Mouse (Mus musculus): ENCODE data around the gene Sox18. TPM values are rescaled to one million over a fixed set of nuclear protein-coding genes. Genes with fewer than 3 reads are reported as not detected.

Sox18 gene
- polyA plus RNA-seq, 1 experiment from 2014 or later = 24.7 TPM

DNA sequence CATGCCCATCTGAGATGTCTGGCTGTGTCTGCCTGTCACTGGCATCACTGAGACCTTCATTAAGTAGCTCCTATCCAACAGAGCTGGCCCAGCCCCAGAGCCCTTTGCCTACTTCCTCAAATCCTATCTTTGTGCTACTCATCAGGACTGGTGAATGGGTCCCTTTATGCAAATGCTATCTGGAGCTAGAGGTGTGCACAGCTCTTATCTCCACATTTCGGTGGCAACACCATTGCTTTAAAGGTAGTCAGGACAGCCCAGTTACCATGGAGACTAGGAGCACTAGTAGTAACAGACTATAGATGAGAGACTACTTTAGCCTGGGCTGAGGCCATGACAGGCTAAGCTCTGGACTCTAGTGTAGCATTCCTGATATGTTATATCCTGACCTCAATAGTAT, 13.3 kb upstream of the Sox18 start:
- H3K9ac ChIP-seq (ENCODE audit: low read depth, low read length) = no peak overlapping the region
- no peak for ATAC-seq
- H3K4me1 ChIP-seq (replicated peaks; ENCODE audit: control insufficient read depth, insufficient read depth, low read length) = 0 out of 2 replicates have a peak, but pooled peaks cover 6% of the 10 kb centered on the region
- H3K4me2 ChIP-seq (replicated peaks; ENCODE audit: low read depth) = no peak overlapping the region
- no peak for TF ChIP-seq CTCF (IDR thresholded peaks at IDR 0.05; ENCODE audit: low read depth)
- no peaks in the 10 kb centered on the region for H3K9me3 ChIP-seq (ENCODE audit: control insufficient read depth)
- no peak overlapping the region for H3K4me3 ChIP-seq (ENCODE audit: low read depth, low read length)
- H3K27me3 ChIP-seq (replicated peaks; ENCODE audit: control insufficient read depth, insufficient read depth, low read length) = no peaks in the 10 kb centered on the region; the same call in 1 of the 2 replicates
- H3K36me3 ChIP-seq (ENCODE audit: control insufficient read depth, insufficient read depth) = peaks cover 18% of the 10 kb centered on the region; the same call in 1 of the 2 replicates
- WGBS = 50% methylated on average over 1 of the region's 1 CpGs
- no peak overlapping the region for H3K27ac ChIP-seq (ENCODE audit: low read depth, low read length)

GRCm38 (mm10) chr2:181683381-181683780, 11.9 kb upstream of the Sox18 start:
- 69% methylated on average over 4 of the region's 4 CpGs for WGBS
- H3K4me3 ChIP-seq (ENCODE audit: low read depth, low read length) = no peak overlapping the region
- no peak overlapping the region for H3K27ac ChIP-seq (ENCODE audit: low read depth, low read length)
- H3K9ac ChIP-seq (ENCODE audit: low read depth, low read length) = no peak overlapping the region
- no peak for TF ChIP-seq CTCF (IDR thresholded peaks at IDR 0.05; ENCODE audit: low read depth)
- H3K4me1 ChIP-seq (replicated peaks; ENCODE audit: control insufficient read depth, insufficient read depth, low read length) = 0 out of 2 replicates have a peak, but pooled peaks cover 6% of the 10 kb centered on the region
- no peaks in the 10 kb centered on the region for H3K9me3 ChIP-seq (ENCODE audit: control insufficient read depth)
- peaks cover 14% of the 10 kb centered on the region; the same call in 1 of the 2 replicates for H3K36me3 ChIP-seq (ENCODE audit: control insufficient read depth, insufficient read depth)
- no peak overlapping the region for H3K4me2 ChIP-seq (replicated peaks; ENCODE audit: low read depth)
- no peaks in the 10 kb centered on the region; the same call in 1 of the 2 replicates for H3K27me3 ChIP-seq (replicated peaks; ENCODE audit: control insufficient read depth, insufficient read depth, low read length)
- no peak for ATAC-seq

DNA sequence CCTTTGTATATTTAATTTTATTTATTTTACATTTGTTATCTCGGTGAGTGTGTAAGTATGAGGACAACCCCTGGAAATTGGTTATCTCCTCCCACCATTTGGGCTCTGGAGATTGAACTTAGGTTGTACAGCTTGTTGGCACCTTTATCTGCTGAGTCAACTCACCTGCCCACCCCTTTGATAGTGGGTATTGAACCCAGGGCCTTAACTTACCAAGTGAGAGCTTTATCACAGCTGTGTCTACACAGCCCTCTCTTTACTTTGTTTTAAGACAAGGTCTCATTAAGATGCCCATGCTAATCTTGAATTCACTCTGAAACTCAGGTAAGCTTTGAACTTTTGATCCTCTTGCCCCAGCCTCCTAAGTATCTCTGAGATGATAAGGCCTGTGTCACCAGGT, 10.5 kb upstream of the Sox18 start:
- H3K36me3 ChIP-seq (ENCODE audit: control insufficient read depth, insufficient read depth) = 0 out of 2 replicates have a peak, but pooled peaks cover 9% of the 10 kb centered on the region
- no peak overlapping the region for H3K9ac ChIP-seq (ENCODE audit: low read depth, low read length)
- no peak overlapping the region for H3K4me2 ChIP-seq (replicated peaks; ENCODE audit: low read depth)
- no peaks in the 10 kb centered on the region for H3K9me3 ChIP-seq (ENCODE audit: control insufficient read depth)
- 64% methylated on average over 1 of the region's 1 CpGs for WGBS
- no peak overlapping the region for H3K4me3 ChIP-seq (ENCODE audit: low read depth, low read length)
- ATAC-seq = no peak
- no peak overlapping the region for H3K27ac ChIP-seq (ENCODE audit: low read depth, low read length)
- H3K4me1 ChIP-seq (replicated peaks; ENCODE audit: control insufficient read depth, insufficient read depth, low read length) = 0 out of 2 replicates have a peak, but pooled peaks cover 6% of the 10 kb centered on the region
- no peak for TF ChIP-seq CTCF (IDR thresholded peaks at IDR 0.05; ENCODE audit: low read depth)
- peaks cover 2% of the 10 kb centered on the region for H3K27me3 ChIP-seq (replicated peaks; ENCODE audit: control insufficient read depth, insufficient read depth, low read length)

- 0 out of 2 replicates have a peak, but pooled peaks have one; percentile 3 for ATAC-seq
- H3K27me3 ChIP-seq (replicated peaks; ENCODE audit: control insufficient read depth, insufficient read depth, low read length) = peaks cover 15% of the 10 kb centered on the region
- H3K9me3 ChIP-seq (ENCODE audit: control insufficient read depth) = no peaks in the 10 kb centered on the region
- peak overlapping the region; percentile 96 for H3K4me2 ChIP-seq (replicated peaks; ENCODE audit: low read depth)
- no peaks in the 10 kb centered on the region for H3K36me3 ChIP-seq (ENCODE audit: control insufficient read depth, insufficient read depth)
- TF ChIP-seq CTCF (IDR thresholded peaks at IDR 0.05; ENCODE audit: low read depth) = no peak
- 17% methylated on average over 7 of the region's 7 CpGs for WGBS
- H3K9ac ChIP-seq (ENCODE audit: low read depth, low read length) = peak overlapping the region; percentile 71
- H3K4me3 ChIP-seq (ENCODE audit: low read depth, low read length) = peak overlapping the region; percentile 65
- no peak overlapping the region for H3K27ac ChIP-seq (ENCODE audit: low read depth, low read length)
- 0 out of 2 replicates have a peak, but pooled peaks cover 6% of the 10 kb centered on the region for H3K4me1 ChIP-seq (replicated peaks; ENCODE audit: control insufficient read depth, insufficient read depth, low read length)
These were observed 9.3 kb upstream of the Sox18 start for GRCm38 (mm10) chr2:181680716-181681117.

DNA sequence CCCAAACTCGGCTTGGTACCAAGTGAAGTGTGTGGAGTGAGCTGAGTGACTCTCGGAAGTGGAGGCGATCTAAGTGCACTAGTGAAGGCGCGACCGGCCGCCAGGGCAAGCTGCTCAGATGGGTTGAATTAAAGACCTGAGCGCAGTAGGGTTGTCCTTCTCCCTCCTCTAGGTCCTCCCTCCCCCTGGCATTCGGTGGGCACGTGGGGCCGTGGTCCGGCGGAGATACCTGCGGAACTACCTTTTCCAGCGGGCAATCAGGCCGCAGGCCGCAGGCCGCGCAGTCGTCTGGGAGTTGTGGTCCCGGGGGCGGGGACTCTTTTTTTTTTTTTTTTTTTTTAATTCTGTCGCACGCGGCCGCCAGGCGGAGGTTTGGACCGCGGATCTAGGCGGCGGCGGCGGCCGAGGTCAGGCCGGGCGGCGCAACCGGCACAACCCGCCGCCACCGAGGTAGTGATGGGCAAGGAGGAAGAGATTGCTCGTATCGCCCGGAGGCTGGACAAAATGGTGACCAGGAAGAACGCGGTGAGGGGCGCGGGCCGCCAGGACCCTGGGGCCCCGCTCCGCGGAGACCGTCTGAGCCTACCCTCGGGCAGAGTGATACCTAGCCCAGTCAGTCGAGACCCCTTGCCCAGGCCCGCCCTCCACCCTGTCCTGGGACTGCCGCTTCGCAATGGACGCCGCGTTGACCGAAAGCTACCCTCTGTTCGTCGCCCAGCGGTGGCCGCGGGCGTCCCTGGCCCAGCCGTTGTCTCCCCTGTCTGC, 8.7 kb upstream of the Sox18 start, which contains the start of gene Tcea2:
Gene Tcea2 (plus strand): TSS at position 360 of the 765 bp plus-strand sequence.
- WGBS = under 1% methylated on average over 57 of the region's 69 CpGs
- Histone ChIP-seq H3K4me3 (ENCODE audit: low read depth, low read length) (peak within 1 kb of the TSS; percentile 65), H3K4me2 (replicated peaks; ENCODE audit: low read depth) (peak within 1 kb of the TSS; percentile 96), H3K9me3 (ENCODE audit: control insufficient read depth) (no peaks in the 10 kb centered on the region), H3K27ac (ENCODE audit: low read depth, low read length) (no peak within 1 kb of the TSS), H3K27me3 (replicated peaks; ENCODE audit: control insufficient read depth, insufficient read depth, low read length) (peaks cover 20% of the 10 kb centered on the region), H3K9ac (ENCODE audit: low read depth, low read length) (peak within 1 kb of the TSS; percentile 71), H3K4me1 (replicated peaks; ENCODE audit: control insufficient read depth, insufficient read depth, low read length) (0 out of 2 replicates have a peak, but pooled peaks cover 6% of the 10 kb centered on the region), H3K36me3 (ENCODE audit: control insufficient read depth, insufficient read depth) (no peaks in the 10 kb centered on the region)
- peak; percentile 47 for TF ChIP-seq CTCF (IDR thresholded peaks at IDR 0.05; ENCODE audit: low read depth)
- peak; percentile 45 for ATAC-seq

GRCm38 (mm10) chr2:181678780-181679179, 7.3 kb upstream of the Sox18 start:
- Histone ChIP-seq H3K27me3 (replicated peaks; ENCODE audit: control insufficient read depth, insufficient read depth, low read length) (peaks cover 31% of the 10 kb centered on the region), H3K9ac (ENCODE audit: low read depth, low read length) (no peak overlapping the region), H3K4me2 (replicated peaks; ENCODE audit: low read depth) (no peak overlapping the region), H3K9me3 (ENCODE audit: control insufficient read depth) (no peaks in the 10 kb centered on the region), H3K4me3 (ENCODE audit: low read depth, low read length) (no peak overlapping the region), H3K27ac (ENCODE audit: low read depth, low read length) (no peak overlapping the region), H3K36me3 (ENCODE audit: control insufficient read depth, insufficient read depth) (no peaks in the 10 kb centered on the region), H3K4me1 (replicated peaks; ENCODE audit: control insufficient read depth, insufficient read depth, low read length) (0 out of 2 replicates have a peak, but pooled peaks cover 6% of the 10 kb centered on the region)
- WGBS = 48% methylated on average over 1 of the region's 1 CpGs
- TF ChIP-seq CTCF (IDR thresholded peaks at IDR 0.05; ENCODE audit: low read depth) = peak; percentile 99
- ATAC-seq = peak; percentile 79

Measured in intestine, postnatal 0 days (tissue).